Mouse (Mus musculus): Measurements from ENCODE around the gene Trim38. TPM values are rescaled to one million over a fixed set of nuclear protein-coding genes. Genes with fewer than 3 reads are reported as not detected.
"Not testable (repeated sequence)": the region's sequence is repeated elsewhere in the genome, so short reads cannot be mapped to it uniquely, and the experiment has no call there.

Gene Trim38
- polyA plus RNA-seq, 1 experiment from 2014 or later, result not detected

GRCm38 (mm10) chr13:23757211-23757773 is 12.4 kb upstream of the Trim38 start:
- no peaks in the 10 kb centered on the region for H3K9me3 ChIP-seq
- no peak for ATAC-seq (ENCODE audit: borderline replicate concordance, extremely low read depth, low FRiP score, low TSS enrichment)
- peak overlapping the region; percentile 66 for H3K4me2 ChIP-seq
- H3K27ac ChIP-seq, result peak overlapping the region; percentile 95
- H3K4me1 ChIP-seq, result peaks cover 29% of the 10 kb centered on the region
- H3K27me3 ChIP-seq, result no peaks in the 10 kb centered on the region
- H3K4me3 ChIP-seq, result peak overlapping the region; percentile 42
- under 1% methylated on average over 18 of the region's 23 CpGs for WGBS
- peak overlapping the region; percentile 59 for H3K9ac ChIP-seq
- no peaks in the 10 kb centered on the region for H3K36me3 ChIP-seq

DNA sequence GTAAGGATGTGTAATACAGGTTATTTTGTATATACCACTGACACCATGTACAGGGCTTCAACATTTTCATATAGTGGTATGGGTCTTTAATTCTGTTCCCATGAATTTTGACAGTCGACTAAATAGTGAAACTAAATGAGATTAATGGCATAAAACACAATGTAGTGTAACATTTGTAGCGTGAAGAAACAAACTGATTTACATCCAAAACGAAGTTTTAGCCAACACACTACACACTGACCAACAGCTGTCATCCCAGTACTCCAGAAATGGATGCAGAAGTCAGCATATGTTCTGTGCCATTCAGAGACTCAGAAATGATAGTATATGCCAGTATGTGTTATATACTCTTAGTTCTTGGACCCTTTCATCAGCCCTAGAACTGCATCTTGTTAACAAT is 11.8 kb upstream of the Trim38 start:
- ATAC-seq (ENCODE audit: borderline replicate concordance, extremely low read depth, low FRiP score, low TSS enrichment), result no peak
- Histone ChIP-seq H3K4me2 (peak overlapping the region; percentile 66), H3K36me3 (no peaks in the 10 kb centered on the region), H3K9ac (no peak overlapping the region), H3K9me3 (no peaks in the 10 kb centered on the region), H3K27me3 (no peaks in the 10 kb centered on the region), H3K4me1 (peaks cover 28% of the 10 kb centered on the region), H3K4me3 (no peak overlapping the region), H3K27ac (peak overlapping the region; percentile 50)
- 44% methylated on average over 3 of the region's 3 CpGs for WGBS

- ATAC-seq (ENCODE audit: borderline replicate concordance, extremely low read depth, low FRiP score, low TSS enrichment), result no peak
- Histone ChIP-seq H3K4me3 (no peak overlapping the region), H3K9me3 (no peaks in the 10 kb centered on the region), H3K4me1 (peaks cover 26% of the 10 kb centered on the region), H3K36me3 (no peaks in the 10 kb centered on the region), H3K4me2 (no peak overlapping the region), H3K9ac (no peak overlapping the region; the same call in 1 of the 2 replicates), H3K27me3 (no peaks in the 10 kb centered on the region), H3K27ac (peak overlapping the region; percentile 97)
- WGBS, result 78% methylated on average over 3 of the region's 3 CpGs
Observed at GRCm38 (mm10) chr13:23759251-23759771, 10.4 kb upstream of the Trim38 start.

DNA sequence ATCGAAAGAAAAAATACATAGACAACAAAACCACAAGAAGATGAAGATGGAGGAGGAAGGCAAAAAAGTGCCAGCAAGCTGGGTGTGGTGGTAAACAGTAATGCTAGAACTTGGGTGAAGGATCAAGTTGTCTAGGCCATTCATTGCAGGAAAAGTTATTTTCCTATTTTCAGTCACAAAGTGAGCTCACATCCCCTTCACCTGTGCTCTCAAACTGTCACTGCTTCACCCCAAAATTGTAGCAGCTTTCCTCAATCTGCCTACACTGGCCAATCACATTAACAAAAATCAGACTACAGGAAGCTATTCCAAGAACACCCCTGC is 9.8 kb upstream of the Trim38 start:
- H3K4me3 ChIP-seq, result peak overlapping the region; percentile 44
- no peaks in the 10 kb centered on the region for H3K36me3 ChIP-seq
- peaks cover 31% of the 10 kb centered on the region for H3K4me1 ChIP-seq
- H3K4me2 ChIP-seq, result peak overlapping the region; percentile 62
- H3K27ac ChIP-seq, result peak overlapping the region; percentile 97
- H3K9me3 ChIP-seq, result no peaks in the 10 kb centered on the region
- 55% methylated on average over 1 of the region's 1 CpGs for WGBS
- peak overlapping the region; percentile 41 for H3K9ac ChIP-seq
- no peaks in the 10 kb centered on the region for H3K27me3 ChIP-seq
- ATAC-seq (ENCODE audit: borderline replicate concordance, extremely low read depth, low FRiP score, low TSS enrichment), result no peak

GRCm38 (mm10) chr13:23760240-23760971 is 9.3 kb upstream of the Trim38 start:
- H3K4me1 ChIP-seq, result peaks cover 33% of the 10 kb centered on the region
- no peaks in the 10 kb centered on the region for H3K36me3 ChIP-seq
- H3K4me3 ChIP-seq, result peak overlapping the region; percentile 44
- no peaks in the 10 kb centered on the region for H3K27me3 ChIP-seq
- no peak for ATAC-seq (ENCODE audit: borderline replicate concordance, extremely low read depth, low FRiP score, low TSS enrichment)
- WGBS, result 1% methylated on average over 22 of the region's 27 CpGs
- peak overlapping the region; percentile 97 for H3K27ac ChIP-seq
- peak overlapping the region; percentile 41 for H3K9ac ChIP-seq
- peak overlapping the region; percentile 62 for H3K4me2 ChIP-seq
- H3K9me3 ChIP-seq, result no peaks in the 10 kb centered on the region

DNA sequence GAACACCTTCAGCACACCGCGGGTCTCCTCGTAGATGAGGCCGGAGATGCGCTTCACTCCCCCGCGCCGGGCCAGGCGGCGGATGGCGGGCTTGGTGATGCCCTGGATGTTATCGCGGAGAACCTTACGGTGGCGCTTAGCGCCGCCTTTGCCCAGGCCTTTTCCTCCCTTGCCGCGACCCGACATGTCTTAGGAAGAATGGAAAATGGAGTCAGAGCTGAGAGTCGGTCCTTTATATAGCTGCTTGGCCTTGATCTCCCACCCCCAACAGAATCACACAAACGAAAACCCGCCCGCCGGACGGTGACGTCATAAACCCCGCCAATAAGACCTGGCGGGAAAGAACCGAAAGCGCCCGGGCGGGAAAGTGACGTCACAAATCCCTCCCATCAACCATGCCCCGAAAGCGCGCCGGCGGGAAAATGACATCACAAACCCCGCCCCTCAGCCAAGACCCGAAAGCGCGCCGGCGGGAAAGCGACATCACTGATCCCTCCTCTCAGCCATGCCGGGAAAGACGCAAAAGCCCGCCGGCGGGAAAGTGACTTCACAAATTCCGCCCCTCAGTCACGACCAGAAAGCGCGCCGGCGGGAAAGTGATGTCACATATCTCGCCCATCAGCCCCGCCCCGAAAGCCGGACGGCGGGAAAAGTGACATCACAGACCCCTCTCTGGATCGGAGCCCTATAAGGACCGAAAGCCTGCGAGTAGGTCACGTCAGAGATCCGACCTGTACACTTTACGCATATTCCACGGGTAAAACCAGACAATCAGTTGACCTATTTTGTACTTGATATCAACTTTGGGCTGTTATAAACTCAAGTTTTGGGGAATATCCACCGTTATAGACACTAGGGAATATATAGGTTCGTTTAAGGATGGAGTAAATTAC is 8.5 kb upstream of the Trim38 start, which contains the start of gene Hist1h4a:
Hist1h4a (minus strand) TSS at position 259 of the 893 bp plus-strand sequence.
- Histone ChIP-seq H3K4me2 (peak within 1 kb of the TSS; percentile 62), H3K27ac (peak within 1 kb of the TSS; percentile 97), H3K9me3 (no peaks in the 10 kb centered on the region), H3K4me1 (peaks cover 33% of the 10 kb centered on the region), H3K9ac (peak within 1 kb of the TSS; percentile 56), H3K27me3 (no peaks in the 10 kb centered on the region), H3K36me3 (no peaks in the 10 kb centered on the region), H3K4me3 (peak within 1 kb of the TSS; percentile 44)
- under 1% methylated on average over 67 of the region's 72 CpGs for WGBS
- ATAC-seq (ENCODE audit: borderline replicate concordance, extremely low read depth, low FRiP score, low TSS enrichment), result peak; percentile 76

- H3K27ac ChIP-seq, result peak within 1 kb of the TSS; percentile 97
- H3K4me3 ChIP-seq, result peak within 1 kb of the TSS; percentile 44
- not testable (repeated sequence) for H3K36me3 ChIP-seq, H3K27me3 ChIP-seq, H3K9me3 ChIP-seq
- peak within 1 kb of the TSS; percentile 56 for H3K9ac ChIP-seq
- H3K4me2 ChIP-seq, result peak within 1 kb of the TSS; percentile 62
- peaks cover 33% of the 10 kb centered on the region for H3K4me1 ChIP-seq
- WGBS, result under 1% methylated on average over 28 of the region's 52 CpGs
- peak; percentile 68 for ATAC-seq (ENCODE audit: borderline replicate concordance, extremely low read depth, low FRiP score, low TSS enrichment)
Observed at GRCm38 (mm10) chr13:23761871-23762821, 7.6 kb upstream of the Trim38 start, which contains the start of gene Hist1h3a. Gene Hist1h3a (minus strand): TSS chr13:23762386.

GRCm38 (mm10) chr13:23763242-23763585 is 6.5 kb upstream of the Trim38 start:
- peak overlapping the region; percentile 97 for H3K27ac ChIP-seq
- no peak for ATAC-seq (ENCODE audit: borderline replicate concordance, extremely low read depth, low FRiP score, low TSS enrichment)
- peak overlapping the region; percentile 44 for H3K4me3 ChIP-seq
- H3K27me3 ChIP-seq, result no peaks in the 10 kb centered on the region
- no peaks in the 10 kb centered on the region for H3K9me3 ChIP-seq
- peak overlapping the region; percentile 62 for H3K4me2 ChIP-seq
- 2% methylated on average over 10 of the region's 10 CpGs for WGBS
- H3K9ac ChIP-seq, result peak overlapping the region; percentile 30; the same call in 1 of the 2 replicates
- peaks cover 29% of the 10 kb centered on the region for H3K4me1 ChIP-seq
- no peaks in the 10 kb centered on the region for H3K36me3 ChIP-seq

- peak within 1 kb of the TSS; percentile 59 for H3K9ac ChIP-seq
- H3K4me1 ChIP-seq, result peaks cover 29% of the 10 kb centered on the region
- peak; percentile 72 for ATAC-seq (ENCODE audit: borderline replicate concordance, extremely low read depth, low FRiP score, low TSS enrichment)
- peak within 1 kb of the TSS; percentile 44 for H3K4me3 ChIP-seq
- H3K4me2 ChIP-seq, result peak within 1 kb of the TSS; percentile 62
- H3K36me3 ChIP-seq, result no peaks in the 10 kb centered on the region
- no peaks in the 10 kb centered on the region for H3K27me3 ChIP-seq
- 1% methylated on average over 34 of the region's 34 CpGs for WGBS
- H3K27ac ChIP-seq, result peak within 1 kb of the TSS; percentile 97
- no peaks in the 10 kb centered on the region for H3K9me3 ChIP-seq
Observed at GRCm38 (mm10) chr13:23763586-23764323, 6.0 kb upstream of the Trim38 start, which contains the start of gene Hist1h1a. Gene Hist1h1a (plus strand): TSS chr13:23763666.

DNA sequence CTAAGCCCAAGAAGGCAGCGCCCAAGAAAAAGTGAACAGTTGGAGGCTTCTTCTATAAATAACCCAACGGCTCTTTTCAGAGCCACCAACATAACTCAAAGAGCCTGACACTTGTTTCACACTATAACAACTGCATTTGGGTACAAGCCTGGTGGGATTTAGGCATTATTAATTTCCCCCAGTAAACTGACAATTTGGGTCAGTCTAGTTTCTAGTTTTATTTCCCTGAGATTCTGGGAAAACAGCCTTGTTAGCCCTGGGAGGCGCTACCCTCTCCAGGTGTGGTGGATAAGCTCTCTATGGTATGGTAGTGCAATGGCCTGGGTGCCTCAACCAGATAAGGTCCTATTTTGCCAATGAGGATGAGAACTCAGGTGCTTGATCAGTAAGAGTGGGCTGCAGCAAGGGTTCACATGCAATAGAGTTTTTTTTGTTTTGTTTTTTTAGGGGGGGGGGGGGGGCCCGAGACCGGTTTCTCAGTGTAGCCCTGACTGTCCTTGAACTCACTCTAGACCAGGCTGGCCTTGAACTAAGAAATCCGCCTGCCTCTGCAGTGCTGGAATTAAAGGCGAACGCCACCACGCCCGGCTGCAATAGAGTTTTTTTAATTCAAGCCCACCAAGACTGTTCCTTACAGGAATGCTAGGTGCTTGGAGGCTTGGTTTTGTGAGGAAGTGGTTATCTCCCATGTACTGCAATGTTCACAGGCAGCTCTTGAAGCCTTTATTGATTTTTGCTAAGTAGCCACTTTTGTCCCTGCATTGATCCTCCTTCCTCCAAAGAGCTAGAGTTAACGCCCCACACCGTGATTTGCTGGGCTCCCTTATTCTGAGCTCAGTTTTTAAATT is 5.2 kb upstream of the Trim38 start:
- H3K9ac ChIP-seq, result peak overlapping the region; percentile 59
- peak overlapping the region; percentile 97 for H3K27ac ChIP-seq
- H3K4me1 ChIP-seq, result peaks cover 25% of the 10 kb centered on the region
- no peak for ATAC-seq (ENCODE audit: borderline replicate concordance, extremely low read depth, low FRiP score, low TSS enrichment)
- no peaks in the 10 kb centered on the region for H3K9me3 ChIP-seq
- no peaks in the 10 kb centered on the region for H3K36me3 ChIP-seq
- H3K27me3 ChIP-seq, result no peaks in the 10 kb centered on the region
- peak overlapping the region; percentile 44 for H3K4me3 ChIP-seq
- WGBS, result 26% methylated on average over 12 of the region's 12 CpGs
- H3K4me2 ChIP-seq, result peak overlapping the region; percentile 62
